Mouse (Mus musculus): Measurements from ENCODE around the gene Shc1.
A peak's percentile ranks its signal among the peaks of the same experiment; 100 is the strongest.

Gene Shc1

DNA sequence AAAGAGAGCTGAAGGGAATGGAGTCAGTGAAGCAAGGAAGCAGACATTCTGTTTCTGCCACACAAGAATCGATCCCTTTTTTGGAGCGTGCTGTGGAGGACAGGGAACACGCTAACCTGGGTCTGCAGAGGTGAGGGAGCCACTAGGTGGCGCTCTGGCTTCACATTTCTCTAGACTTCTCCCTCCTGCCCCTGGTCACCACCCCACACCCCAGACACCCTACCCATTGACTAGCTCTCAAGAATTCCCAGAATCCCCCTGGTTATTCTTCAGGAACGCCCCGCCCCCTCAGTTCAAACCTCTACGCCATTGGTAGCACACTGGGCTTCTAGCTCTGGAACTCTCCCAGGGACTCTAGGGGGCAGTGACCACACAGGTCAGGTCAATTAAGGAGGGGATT lies 31.3 kb downstream of the Shc1 start:
- peak; percentile 86 for DNase-seq (ENCODE audit: low read depth, low spot score)

DNA sequence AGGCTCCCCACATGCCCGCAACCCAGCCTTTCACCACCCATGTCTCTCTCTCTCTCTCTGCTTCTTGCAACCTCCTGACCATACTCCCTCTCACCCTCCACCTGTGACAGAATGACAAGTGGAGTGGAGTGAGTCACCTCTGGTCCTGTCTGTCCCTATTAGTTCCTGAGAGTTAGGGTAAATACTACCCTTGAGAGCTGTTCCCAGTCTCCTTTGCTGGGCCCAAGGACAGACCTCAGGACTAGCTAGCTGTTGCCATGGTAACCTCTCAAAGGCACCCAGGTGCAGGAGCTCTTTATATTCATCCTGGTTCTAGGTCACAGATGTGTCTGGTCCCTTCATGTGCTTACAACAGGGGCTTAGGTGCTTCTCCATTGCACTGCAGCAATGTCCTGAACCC lies 33.7 kb downstream of the Shc1 start:
- DNase-seq (ENCODE audit: low read depth, low spot score): no peak

DNA sequence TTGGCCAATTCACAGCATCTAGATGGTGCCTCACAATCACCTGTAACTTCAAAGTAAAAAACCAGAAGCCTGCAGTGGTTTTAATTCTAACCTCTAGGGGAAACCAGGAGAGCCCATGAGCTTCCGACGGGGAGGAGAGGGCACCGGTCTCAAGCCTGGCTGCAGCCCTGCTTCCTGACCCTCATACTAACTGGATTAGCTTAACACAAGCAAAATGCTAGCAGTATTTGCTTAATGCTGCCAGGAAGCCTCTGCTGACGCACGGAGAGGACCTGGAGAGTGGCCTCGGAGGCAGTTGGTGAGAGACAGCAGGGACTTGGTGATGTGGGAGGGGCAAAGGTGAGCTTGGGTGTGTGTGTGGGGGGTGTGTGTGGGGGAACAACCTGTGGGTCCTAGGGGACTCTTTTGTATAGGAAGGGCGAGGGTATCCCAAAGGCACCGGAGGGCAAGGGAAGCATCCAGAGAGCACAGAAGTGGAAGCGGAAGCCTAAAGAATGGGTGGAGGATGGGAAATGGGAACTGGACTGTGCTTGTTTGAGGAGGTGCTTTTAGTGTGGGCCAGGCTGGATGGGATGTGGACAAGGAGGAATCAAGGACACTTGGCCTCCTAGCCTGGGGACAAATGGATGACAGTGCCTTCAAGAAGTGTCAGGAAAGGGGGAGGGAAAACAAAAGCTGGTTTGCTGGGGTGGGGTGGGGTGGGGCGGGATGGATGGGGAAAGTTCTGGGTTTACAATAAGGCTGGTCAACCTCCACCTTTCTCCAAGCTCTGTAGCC lies 36.3 kb downstream of the Shc1 start, which contains the start of gene Pmvk:
TSS of gene Pmvk (plus strand) at position 141 of the 777 bp plus-strand sequence.
- DNase-seq (ENCODE audit: low read depth, low spot score): no peak

DNA sequence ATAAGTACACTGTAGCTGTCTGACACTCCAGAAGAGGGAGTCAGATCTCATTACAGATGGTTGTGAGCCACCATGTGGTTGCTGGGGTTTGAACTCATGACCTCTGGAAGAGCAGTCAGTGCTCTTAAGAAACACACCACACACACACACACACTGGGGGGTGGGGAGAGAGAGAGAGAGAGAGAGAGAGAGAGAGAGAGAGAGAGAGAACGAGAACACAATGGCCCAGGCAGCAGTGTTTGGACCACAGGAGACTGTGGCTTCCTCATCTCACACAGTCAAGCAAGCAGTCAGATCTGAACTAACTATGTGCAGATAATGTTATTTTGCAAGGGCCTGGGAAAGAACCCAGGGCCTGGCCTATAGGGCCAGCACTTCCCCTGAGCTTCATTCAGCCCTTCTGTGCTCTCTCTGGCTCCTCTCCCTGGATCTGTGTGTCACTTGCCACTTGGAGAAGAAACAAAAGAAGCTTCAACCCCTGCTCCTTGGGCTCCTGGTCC lies 37.6 kb downstream of the Shc1 start:
- no peak for DNase-seq (ENCODE audit: low read depth, low spot score)

DNA sequence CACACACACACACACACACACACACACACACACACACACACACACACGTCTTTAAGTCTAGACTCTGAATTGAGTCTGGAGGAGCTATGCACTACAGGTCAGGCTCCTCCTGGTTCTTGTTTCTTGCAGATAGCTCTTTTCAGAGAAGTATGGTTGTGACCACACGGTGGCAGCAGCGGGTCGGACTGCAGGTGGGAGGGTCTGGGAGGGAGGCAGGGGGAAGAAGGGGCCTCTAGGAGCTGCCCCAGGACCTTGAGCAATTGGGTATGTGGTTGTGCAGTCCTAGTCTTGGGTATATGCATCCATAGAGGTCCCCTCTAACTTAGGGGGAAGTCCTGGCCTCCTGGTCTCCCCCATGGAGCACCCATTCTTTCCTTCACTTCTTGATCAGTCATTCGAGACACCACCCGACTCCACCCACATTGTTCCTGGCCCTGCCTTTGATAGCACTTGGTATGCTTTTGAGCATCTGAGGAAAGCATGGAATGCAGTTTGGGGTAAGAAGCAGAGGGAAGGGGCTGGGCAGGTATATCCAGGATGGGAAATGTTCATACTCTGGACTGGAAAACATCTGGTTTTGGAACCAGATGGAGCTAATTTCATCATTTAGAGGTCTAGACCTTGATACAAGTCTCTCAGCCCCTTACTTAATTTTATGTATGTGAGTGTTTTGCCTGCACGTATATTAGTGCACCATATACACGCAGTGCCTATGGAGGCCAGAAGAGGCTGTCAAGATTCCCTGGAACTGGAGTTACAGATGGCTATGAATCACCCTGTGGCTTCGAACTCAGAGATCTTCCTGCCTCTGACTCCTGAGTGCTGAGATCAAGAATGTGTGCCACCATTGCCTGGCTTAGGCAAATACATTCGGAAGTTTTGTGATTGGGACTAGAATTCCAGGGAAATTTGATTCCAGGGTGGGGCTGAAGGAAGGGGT lies 38.8 kb downstream of the Shc1 start:
- peak; percentile 92 for DNase-seq (ENCODE audit: low read depth, low spot score)

DNA sequence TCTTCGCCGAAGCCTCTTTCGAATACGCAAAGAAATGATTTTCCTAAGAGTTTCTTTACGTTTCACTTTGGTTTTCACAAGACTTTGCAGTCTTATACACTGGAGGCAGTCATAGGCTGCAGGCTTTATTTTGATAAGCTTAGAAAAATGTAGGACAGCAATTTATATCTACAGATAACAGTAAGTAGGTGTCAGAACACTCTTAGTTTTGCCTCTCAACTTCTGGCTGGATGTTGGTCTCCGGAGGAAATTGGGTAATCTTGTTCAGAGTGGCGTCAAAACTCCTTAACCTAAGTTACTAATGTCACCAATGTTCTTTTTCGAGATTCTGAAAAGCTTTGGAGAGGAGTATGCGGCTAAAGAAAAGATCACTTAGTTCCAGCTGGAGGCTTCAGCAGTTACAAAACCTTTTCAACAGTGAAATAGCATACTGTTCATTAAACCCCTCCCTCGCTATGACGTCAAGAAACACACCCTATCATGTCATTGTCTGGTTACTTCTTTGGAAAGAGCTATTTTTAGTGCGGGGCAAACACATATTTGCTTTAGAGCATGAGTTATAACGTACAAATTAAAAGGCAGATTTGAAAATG lies 40.2 kb downstream of the Shc1 start:
- DNase-seq (ENCODE audit: low read depth, low spot score): no peak

DNA sequence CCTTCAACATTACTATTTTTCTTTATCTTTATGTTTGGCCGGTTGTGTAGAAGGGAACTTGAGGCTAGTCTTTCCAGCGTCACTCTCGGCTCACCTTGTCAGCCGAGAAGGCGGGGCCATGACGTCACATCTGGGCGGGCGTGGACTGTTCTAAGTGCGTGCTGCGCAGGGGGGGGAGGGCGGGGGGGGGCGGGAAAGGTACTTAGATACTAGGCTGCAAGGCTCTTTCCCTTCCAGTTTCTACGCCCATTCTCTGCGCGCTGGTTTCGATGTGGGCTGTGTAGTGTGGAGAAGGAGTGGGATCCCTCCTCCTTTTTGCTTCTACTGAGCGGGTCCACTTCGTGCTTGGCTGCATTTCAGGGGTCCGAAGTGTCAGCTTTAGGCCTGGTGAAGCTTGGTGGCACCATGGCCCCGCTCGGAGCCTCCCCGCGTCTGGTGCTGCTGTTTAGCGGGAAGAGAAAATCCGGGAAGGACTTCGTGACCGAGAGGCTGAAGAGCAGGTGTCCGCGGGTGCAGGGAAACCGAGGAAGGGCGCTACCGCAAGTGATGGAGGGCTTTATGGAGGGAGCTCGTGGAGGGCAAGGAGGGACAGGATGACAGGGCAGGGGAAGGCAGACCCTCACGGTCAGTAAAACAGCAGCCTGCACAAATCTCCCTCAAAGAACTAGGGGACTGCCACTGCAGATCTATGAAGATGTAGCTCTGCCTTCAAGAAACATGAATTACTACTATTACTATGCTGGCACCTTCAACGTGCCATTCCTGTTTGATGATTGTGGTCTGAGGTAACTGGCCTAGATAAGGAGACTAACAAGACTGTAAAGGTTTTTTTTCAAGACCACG lies 40.9 kb downstream of the Shc1 start:
- peak; percentile 98 for DNase-seq (ENCODE audit: low read depth, low spot score)

DNA sequence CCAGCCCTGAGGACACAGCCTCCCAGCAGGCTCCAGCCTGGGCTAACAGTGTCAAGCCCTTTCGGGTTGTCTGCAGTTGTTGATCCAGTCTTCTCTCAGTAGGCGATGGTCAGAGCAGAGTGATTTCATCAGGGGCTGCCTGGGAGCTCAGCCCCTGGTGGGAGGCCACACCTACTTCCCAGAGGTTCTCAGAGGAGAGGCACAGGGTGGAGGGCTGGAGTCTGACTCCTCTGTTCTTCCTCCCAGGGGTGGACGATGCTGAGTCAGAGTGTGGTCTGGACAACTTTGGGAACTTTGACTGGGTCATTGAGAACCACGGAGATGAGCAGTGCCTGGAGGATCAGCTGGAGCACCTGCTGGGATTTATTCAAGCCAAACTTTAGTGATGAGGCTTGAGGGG lies 50.0 kb downstream of the Shc1 start:
- no peak for DNase-seq (ENCODE audit: low read depth, low spot score)

DNA sequence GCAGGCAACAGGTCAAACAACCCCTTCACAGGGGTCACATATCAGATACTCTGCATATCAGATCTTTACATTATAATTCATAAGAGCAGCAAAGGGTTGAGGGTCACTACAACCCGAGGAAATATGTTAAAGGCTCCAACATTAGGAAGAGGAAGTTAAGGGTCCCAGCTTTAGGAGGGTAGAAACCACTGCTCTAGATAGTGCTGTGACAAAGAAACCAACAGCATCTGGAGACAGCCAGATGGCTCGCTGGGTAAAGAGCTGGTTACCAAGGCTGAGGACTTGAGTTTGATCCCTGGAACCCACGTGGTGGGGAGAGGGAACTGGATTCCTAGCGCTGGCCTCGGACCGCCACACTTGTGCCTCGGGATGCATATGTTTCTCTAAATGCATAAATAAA lies 54.0 kb downstream of the Shc1 start:
- DNase-seq (ENCODE audit: low read depth, low spot score): no peak

DNA sequence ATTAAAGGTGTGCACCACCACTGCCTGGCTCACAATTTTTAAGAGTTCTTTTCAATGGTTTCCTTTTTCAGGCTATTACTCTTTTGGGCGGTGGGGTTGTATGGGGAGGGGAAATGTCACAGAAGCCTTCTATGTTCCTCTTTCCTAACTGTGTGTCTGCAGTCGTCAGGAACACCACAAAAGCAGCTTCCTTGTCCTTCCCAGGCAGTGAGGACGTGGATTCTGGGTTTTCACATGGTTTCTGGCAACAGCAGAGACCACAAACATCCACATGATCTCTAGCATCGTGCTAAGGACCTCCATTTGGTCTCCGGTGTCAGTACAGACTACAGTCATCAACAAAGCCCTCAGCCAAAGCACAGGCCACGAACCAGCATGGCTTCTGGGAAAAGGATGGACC lies 55.6 kb downstream of the Shc1 start:
- DNase-seq (ENCODE audit: low read depth, low spot score): no peak

DNA sequence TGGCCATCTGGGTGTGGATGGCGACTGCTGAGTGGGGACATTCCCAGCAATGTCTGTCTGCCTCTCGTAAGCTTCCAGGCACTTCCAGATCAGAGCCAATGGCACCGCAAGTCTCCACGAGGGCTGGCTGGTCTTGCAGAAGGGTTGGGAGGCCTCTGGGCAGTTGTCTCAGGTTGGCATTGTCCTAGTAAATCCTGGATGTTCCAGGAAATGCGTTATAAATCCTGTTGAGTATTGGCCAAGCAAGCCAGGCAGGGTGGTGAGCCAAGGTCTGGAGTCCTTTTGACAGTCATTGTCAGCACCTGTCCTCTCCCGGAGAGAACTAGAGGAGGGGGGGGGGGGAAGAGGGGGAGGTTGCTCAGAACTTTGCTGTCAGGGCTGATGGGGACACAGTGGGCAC lies 60.8 kb downstream of the Shc1 start:
- DNase-seq (ENCODE audit: low read depth, low spot score): no peak
